Mouse (Mus musculus) intestine, embryonic 15.5 days (tissue): ENCODE data around the gene Ano1. TPM values are rescaled to one million over a fixed set of nuclear protein-coding genes. Genes with fewer than 3 reads are reported as not detected.
A peak's percentile ranks its signal among the peaks of the same experiment; 100 is the strongest.

ENCODE experiments used
- ATAC-seq: fragments of 200-750 bp; cut with Nextera tagmentation; 2 replicates; pipeline ENCODE4 v1.8.0; 2017; ENCODE audit warnings: moderate TSS enrichment, moderate library complexity
- H3K27ac ChIP-seq: fragments of 300-500 bp; sonication (generic); 2 replicates; pipeline ENCODE4 v1.5.1; 2015; ENCODE audit warnings: mild to moderate bottlenecking, inconsistent platforms
- H3K27me3 ChIP-seq: fragments of 300-500 bp; sonication (generic); replicated peaks from 2 replicates; pipeline ENCODE4 v1.6.1; 2015; ENCODE audit warnings: inconsistent platforms
- H3K36me3 ChIP-seq: fragments of 300-500 bp; sonication (generic); 2 replicates; pipeline ENCODE4 v1.6.1; 2015; ENCODE audit warnings: inconsistent platforms
- H3K4me1 ChIP-seq: fragments of 300-500 bp; sonication (generic); replicated peaks from 2 replicates; pipeline ENCODE4 v1.6.1; 2015; ENCODE audit warnings: inconsistent platforms
- H3K4me2 ChIP-seq: fragments of 300-500 bp; sonication (generic); replicated peaks from 2 replicates; pipeline ENCODE4 v1.6.1; 2015; ENCODE audit warnings: mild to moderate bottlenecking, inconsistent platforms
- H3K4me3 ChIP-seq: fragments of 300-500 bp; sonication (generic); replicated peaks from 2 replicates; pipeline ENCODE4 v1.5.1; 2015; ENCODE audit warnings: inconsistent platforms
- H3K9ac ChIP-seq: fragments of 300-500 bp; sonication (generic); 2 replicates; pipeline ENCODE4 v1.6.1; 2015; ENCODE audit warnings: inconsistent platforms
- H3K9me3 ChIP-seq: fragments of 300-500 bp; sonication (generic); 2 replicates; pipeline ENCODE4 v1.6.1; 2016; ENCODE audit warnings: inconsistent platforms
- WGBS: fragments of 180-500 bp; shearing (Covaris S2); methylation state at CpG from one replicate; pipeline ENCODE4 v1.1.7; 2015; 5-methylcytosine and 5-hydroxymethylcytosine counted together
- polyA plus RNA-seq: library from polyadenylated mRNA; unstranded; fragments of >200 nt; fragmentation: Nextera tagmentation; extraction: Ambion mirVana; gene quantifications from 2 replicates; pipeline ENCODE4 v1.2.1, GENCODE M21; 2015

Ano1 gene
- polyA plus RNA-seq, 1 experiment from 2014 or later = 27.8 TPM

DNA sequence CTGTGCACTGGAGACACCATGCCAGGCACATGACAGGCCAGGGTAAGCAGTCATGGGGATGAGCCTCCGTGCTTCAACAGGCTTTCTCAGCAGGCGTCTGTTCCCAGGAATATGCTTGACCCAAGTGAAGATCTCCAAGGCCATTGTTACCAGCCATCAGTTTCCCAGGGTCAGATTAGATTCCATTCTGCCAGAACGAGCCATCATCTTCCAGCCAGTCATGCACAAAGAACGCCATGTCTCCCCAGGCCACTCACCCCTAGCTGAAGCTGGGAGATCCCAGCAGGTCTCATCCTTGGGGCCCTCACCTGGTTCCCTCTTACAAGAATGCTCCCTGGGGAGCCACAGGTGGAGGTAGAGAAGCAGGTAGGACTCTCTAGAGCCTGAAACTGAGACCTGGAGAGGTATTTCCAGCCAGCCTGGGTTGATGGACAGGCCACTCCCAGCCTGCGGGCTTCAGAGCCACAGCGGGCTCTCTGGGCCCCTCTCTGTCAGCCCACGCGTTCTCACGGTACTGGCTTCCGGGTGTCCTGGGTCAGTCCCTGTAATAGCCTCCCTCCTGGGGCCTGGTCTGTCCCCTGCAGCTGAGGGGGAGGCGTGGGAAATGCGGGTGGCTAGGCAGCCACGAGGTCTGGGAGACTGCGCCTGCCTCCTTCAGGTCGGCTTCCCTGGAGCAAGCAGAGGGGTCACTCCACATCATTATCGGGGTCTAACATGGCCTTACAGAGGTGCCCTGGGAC lies 10.9 kb upstream of the Ano1 start:
- Histone ChIP-seq H3K9ac (no peak overlapping the region), H3K4me3 (no peak overlapping the region), H3K4me1 (no peaks in the 10 kb centered on the region), H3K36me3 (no peaks in the 10 kb centered on the region), H3K27ac (no peak overlapping the region), H3K4me2 (no peak overlapping the region), H3K9me3 (no peaks in the 10 kb centered on the region), H3K27me3 (no peaks in the 10 kb centered on the region)
- no peak; the same call in 1 of the 2 replicates for ATAC-seq
- WGBS = 60% methylated on average over 16 of the region's 16 CpGs

DNA sequence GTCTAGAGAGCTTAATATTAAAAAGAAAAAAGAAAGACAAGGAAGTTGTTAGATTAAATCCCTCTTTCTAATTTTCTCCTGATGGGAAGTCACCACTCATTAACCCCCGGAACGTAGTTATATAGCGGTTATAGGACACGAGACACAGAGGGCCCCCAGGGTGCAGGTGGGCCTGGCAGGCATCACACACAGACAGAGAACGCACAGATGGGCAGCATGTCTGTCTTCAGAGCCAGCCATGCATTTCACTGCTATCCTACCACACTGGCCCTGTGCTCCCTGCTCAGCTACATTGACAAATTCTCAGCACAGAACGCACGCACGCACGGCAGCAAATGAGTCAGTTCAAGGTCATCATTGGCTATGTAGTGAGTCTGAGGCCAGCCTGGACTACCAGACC lies 8.5 kb upstream of the Ano1 start:
- WGBS = 68% methylated on average over 9 of the region's 9 CpGs
- Histone ChIP-seq H3K4me2 (no peak overlapping the region), H3K4me3 (no peak overlapping the region), H3K9me3 (no peaks in the 10 kb centered on the region), H3K27ac (no peak overlapping the region), H3K27me3 (no peaks in the 10 kb centered on the region), H3K9ac (no peak overlapping the region), H3K4me1 (0 out of 2 replicates have a peak, but pooled peaks cover 9% of the 10 kb centered on the region), H3K36me3 (no peaks in the 10 kb centered on the region)
- ATAC-seq = no peak

DNA sequence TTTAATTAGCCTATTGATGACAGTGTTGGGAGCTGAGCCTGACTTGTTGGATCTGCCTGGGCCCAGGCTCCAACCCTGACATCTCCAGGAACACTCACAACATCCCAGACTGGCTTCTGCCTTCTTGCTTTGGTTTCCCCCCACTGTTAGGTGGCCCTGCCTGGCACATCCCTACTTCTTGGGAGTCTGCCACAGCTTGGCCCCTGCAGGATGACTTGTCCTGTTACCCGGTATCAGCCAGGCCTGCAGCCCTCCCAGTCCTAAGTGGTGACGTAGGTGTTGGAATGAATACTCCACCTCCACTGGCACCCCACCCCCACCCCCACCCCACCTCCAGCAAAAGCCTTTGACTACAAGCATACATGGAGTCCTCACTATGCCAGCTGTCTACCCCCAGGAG lies 7.7 kb upstream of the Ano1 start:
- WGBS = 71% methylated on average over 2 of the region's 2 CpGs

DNA sequence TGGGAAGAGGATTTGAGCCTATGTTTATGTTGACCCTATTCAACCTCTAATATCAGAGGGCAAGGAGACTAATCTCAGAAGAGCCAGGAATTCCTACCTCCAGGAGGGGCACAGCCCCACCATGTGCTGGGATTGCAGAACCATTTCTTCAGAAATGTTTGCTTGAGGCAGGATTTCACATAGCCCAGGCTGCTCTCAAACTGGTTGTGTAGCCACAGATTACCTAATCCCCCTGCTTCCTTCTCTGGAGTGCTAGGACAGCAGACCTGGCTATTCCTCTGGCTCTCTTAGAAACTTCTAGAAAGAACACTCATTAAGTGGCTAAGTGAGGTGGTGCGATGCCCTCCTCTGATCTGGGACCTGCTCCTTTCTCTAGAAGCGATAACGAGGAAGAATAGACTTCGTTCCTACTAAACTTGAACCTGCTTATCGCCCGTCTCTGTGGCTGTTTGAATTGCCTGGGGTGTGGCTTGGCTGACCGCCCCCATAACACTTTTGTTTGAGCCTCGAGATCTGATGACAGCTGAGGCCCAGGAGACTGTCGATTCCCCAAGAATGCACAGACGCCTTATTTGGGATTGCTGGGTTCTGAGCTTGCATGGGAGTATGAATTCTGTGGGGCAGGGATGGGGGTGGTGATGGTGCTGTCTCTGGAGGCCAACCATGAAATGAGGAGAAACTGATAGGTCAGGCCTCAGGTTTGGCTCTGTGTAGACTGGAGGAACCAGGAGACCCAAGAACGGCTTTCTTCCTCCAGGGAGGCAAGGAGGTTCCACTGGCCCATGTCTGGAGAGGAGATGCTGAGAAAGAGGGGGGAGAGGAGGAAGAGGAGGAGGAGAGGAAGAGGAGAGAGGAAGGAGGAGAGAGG lies 4.0 kb upstream of the Ano1 start:
- H3K36me3 ChIP-seq = no peaks in the 10 kb centered on the region
- no peak overlapping the region for H3K27ac ChIP-seq
- H3K9ac ChIP-seq = no peak overlapping the region
- H3K27me3 ChIP-seq = no peaks in the 10 kb centered on the region
- WGBS = 50% methylated on average over 11 of the region's 11 CpGs
- peak; percentile 44 for ATAC-seq
- no peak overlapping the region for H3K4me3 ChIP-seq
- no peaks in the 10 kb centered on the region for H3K9me3 ChIP-seq
- H3K4me1 ChIP-seq = peaks cover 26% of the 10 kb centered on the region
- no peak overlapping the region for H3K4me2 ChIP-seq

More for the DNA sequence above, 7.7 kb upstream of the Ano1 start:
- no peaks in the 10 kb centered on the region for H3K9me3 ChIP-seq
- no peak for ATAC-seq
- H3K4me2 ChIP-seq = no peak overlapping the region
- 0 out of 2 replicates have a peak, but pooled peaks cover 11% of the 10 kb centered on the region for H3K4me1 ChIP-seq
- H3K27ac ChIP-seq = no peak overlapping the region
- no peaks in the 10 kb centered on the region for H3K36me3 ChIP-seq
- no peaks in the 10 kb centered on the region for H3K27me3 ChIP-seq
- H3K9ac ChIP-seq = no peak overlapping the region
- H3K4me3 ChIP-seq = no peak overlapping the region

DNA sequence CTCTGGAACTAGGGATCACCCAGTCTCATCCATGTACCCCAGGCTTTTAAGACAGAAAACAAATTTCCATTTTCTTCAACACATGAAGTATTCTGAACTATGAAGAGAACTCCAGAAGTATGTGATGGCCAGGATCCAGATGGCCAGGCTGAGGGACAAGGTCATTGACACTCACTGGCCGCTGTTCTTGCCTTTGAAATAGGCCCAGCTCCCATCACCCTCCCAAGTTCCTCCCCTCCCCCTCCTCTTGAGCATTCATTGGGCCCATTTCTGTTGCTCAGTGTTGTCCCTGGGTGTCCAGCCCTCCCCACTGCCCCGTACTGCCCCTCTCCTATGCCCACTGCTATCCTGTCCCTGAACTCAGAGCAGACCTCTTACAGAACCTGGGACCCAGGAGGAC lies 2.9 kb upstream of the Ano1 start:
- WGBS = 97% methylated on average over 2 of the region's 2 CpGs
- Histone ChIP-seq H3K27me3 (no peaks in the 10 kb centered on the region), H3K27ac (no peak overlapping the region), H3K4me2 (no peak overlapping the region), H3K36me3 (no peaks in the 10 kb centered on the region), H3K4me3 (no peak overlapping the region), H3K4me1 (peaks cover 26% of the 10 kb centered on the region), H3K9me3 (no peaks in the 10 kb centered on the region), H3K9ac (no peak overlapping the region)
- ATAC-seq = no peak

DNA sequence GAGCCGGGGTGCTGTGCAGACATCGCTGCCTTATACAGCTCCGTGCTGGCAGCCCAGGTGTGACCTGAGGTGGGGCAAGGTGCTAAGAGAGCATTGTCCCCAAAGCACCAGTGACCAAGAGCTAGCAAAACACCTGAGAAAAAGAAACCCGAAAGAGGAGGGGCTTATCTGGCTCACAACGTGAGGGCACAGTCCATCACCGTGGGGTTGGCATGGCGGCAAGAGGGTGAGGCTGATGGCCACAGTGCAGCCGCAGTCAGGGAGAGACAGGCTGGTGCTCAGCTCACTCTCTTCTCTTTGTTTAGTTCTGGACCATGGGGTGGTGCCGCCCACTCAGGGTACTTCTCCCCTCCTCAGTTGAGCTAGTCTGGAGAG lies 1.9 kb upstream of the Ano1 start:
- 58% methylated on average over 9 of the region's 9 CpGs for WGBS
- peaks cover 26% of the 10 kb centered on the region for H3K4me1 ChIP-seq

DNA sequence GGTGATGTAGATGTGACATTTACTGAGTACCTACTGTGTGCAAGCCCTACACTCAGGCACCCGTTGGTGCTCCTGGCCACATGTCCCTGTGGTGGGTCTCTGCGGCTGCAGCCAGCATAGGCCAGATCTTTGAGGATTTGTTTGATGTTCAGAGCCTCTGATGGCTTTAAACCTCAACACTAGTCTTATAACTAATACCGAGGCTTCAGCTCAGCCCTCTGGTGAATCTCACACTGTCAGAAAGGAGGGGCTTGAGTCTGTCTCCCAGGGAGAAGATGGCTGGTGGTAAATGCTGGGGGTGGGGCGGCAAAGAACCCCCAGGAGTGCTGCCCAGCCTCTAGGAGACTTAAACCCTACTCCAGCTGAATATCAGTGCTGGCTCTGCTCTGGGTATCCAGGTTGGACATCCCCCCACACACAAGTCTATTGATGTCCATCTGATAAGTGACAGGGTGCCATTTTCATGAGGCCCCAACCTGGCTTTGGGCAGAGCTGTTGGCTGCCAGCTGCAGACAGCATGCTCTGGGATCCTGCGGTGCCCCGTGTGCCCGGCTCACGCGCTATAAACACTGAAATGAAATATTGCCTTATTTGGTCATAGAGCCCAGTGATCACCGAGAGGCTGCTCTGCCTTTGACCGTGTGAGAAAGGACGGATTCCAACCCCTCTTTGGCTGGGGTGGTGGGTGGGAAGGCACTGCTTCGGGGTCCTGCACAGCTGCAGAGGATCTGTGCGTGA lies 1.3 kb upstream of the Ano1 start:
- H3K4me1 ChIP-seq = peaks cover 28% of the 10 kb centered on the region
- H3K4me3 ChIP-seq = no peak overlapping the region
- H3K36me3 ChIP-seq = no peaks in the 10 kb centered on the region
- peak overlapping the region; percentile 14; the same call in 1 of the 2 replicates for H3K4me2 ChIP-seq
- H3K27ac ChIP-seq = peak overlapping the region; percentile 67
- H3K9ac ChIP-seq = no peak overlapping the region
- 41% methylated on average over 14 of the region's 14 CpGs for WGBS
- ATAC-seq = peak; percentile 42
- H3K9me3 ChIP-seq = no peaks in the 10 kb centered on the region
- H3K27me3 ChIP-seq = no peaks in the 10 kb centered on the region

More for the DNA sequence above, 1.9 kb upstream of the Ano1 start:
- Histone ChIP-seq H3K9me3 (no peaks in the 10 kb centered on the region), H3K27me3 (no peaks in the 10 kb centered on the region), H3K4me3 (no peak overlapping the region), H3K9ac (no peak overlapping the region), H3K27ac (peak overlapping the region; percentile 67), H3K4me2 (peak overlapping the region; percentile 14; the same call in 1 of the 2 replicates), H3K36me3 (no peaks in the 10 kb centered on the region)
- peak; percentile 21 for ATAC-seq

DNA sequence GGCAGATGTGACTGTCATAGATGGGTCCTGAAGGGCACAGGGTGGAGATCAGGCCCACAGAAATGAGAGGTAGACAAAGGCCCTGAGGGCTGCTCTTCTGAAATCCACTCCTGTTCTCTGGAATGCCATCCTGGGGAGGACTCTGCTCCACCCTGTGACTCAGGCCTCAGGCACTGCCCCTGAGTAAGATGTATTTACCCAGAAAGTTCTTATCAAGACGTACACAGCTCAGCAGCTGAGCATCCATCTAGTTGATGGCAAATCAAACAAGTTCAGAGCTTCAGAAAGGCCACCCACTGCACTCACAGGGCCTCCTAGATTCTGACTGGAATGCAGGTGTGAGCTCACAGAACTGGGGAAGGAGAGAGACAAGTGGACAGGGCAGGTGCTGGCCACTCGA lies 4.0 kb downstream of the Ano1 start:
- no peak overlapping the region for H3K9ac ChIP-seq

DNA sequence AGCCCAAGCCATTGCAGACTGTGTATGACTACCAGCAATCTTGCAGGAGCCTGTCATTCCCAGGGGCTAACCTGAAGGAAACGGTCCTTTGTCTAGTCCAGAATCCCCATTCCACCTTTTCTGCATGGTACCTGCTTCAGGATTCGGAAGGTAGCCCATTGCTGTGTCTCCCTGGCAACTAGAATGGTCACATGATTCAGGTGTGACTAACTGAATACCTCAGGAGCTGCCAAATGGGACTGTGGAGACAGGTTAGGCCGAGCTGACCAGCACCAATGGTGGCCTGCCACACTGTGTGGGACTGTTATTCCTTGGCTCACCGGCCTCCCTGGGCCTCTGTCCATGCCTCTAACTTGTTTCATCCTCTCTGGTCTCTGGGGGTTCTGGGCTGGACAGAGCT lies 5.3 kb downstream of the Ano1 start:
- no peaks in the 10 kb centered on the region for H3K36me3 ChIP-seq
- H3K4me3 ChIP-seq = no peak overlapping the region
- H3K4me1 ChIP-seq = 0 out of 2 replicates have a peak, but pooled peaks cover 6% of the 10 kb centered on the region
- H3K9me3 ChIP-seq = no peaks in the 10 kb centered on the region
- no peak overlapping the region for H3K27ac ChIP-seq
- no peak overlapping the region for H3K9ac ChIP-seq
- ATAC-seq = no peak
- H3K4me2 ChIP-seq = no peak overlapping the region
- 84% methylated on average over 4 of the region's 4 CpGs for WGBS
- no peaks in the 10 kb centered on the region for H3K27me3 ChIP-seq

More for the DNA sequence above, 4.0 kb downstream of the Ano1 start:
- Histone ChIP-seq H3K36me3 (no peaks in the 10 kb centered on the region), H3K9me3 (no peaks in the 10 kb centered on the region), H3K4me3 (no peak overlapping the region), H3K27me3 (no peaks in the 10 kb centered on the region), H3K27ac (no peak overlapping the region), H3K4me2 (no peak overlapping the region), H3K4me1 (peaks cover 9% of the 10 kb centered on the region; the same call in 1 of the 2 replicates)
- 17% methylated on average over 2 of the region's 2 CpGs for WGBS
- peak; percentile 75 for ATAC-seq

DNA sequence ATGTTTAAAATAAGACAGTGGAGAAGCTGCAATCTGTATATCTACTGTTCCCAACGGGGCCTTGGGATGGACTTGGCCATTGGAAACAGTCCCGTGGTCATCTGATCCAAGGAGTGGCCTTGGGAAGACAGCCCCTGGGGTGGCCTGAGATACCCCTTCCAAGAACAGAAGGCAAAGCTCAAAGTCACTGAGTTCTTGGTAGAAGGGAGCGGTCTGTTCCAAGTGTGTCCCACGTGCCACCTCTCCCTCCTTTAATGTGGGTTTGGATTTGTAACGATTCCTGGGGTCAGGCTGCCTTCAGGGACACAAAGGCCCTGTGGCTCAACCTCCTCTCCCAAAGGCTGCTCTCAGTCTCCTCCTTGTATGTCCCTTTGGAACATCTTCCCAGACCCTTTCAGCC lies 7.9 kb downstream of the Ano1 start:
- Histone ChIP-seq H3K4me1 (peaks cover 26% of the 10 kb centered on the region), H3K36me3 (no peaks in the 10 kb centered on the region), H3K27ac (no peak overlapping the region), H3K27me3 (no peaks in the 10 kb centered on the region), H3K9ac (no peak overlapping the region), H3K4me2 (no peak overlapping the region), H3K9me3 (no peaks in the 10 kb centered on the region), H3K4me3 (no peak overlapping the region)
- 82% methylated on average over 5 of the region's 5 CpGs for WGBS
- no peak for ATAC-seq

DNA sequence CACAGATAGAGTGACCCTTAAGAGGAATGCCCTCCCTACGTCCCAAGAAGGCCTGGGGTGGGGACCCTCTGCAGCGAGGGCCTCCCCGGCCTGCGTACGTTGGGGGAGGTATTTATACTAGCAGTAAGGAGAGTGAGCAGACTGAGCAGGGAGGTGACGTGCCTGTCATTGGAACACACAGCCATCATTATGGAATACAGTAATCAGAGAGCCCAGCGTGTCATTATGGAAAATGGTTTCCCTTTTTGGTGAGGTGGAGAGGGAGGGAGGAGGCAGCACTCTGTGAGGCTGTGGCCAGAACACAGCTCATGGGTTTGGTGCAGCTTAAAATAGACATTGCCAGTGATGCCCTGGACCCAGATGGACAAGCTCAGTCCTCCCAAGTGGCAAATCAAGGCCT lies 11.1 kb downstream of the Ano1 start:
- no peaks in the 10 kb centered on the region for H3K27me3 ChIP-seq
- no peaks in the 10 kb centered on the region for H3K36me3 ChIP-seq
- H3K4me3 ChIP-seq = no peak overlapping the region
- no peaks in the 10 kb centered on the region for H3K9me3 ChIP-seq
- peak overlapping the region; percentile 42 for H3K27ac ChIP-seq
- ATAC-seq = no peak
- H3K9ac ChIP-seq = no peak overlapping the region
- H3K4me2 ChIP-seq = no peak overlapping the region
- 42% methylated on average over 7 of the region's 7 CpGs for WGBS
- peaks cover 38% of the 10 kb centered on the region for H3K4me1 ChIP-seq

DNA sequence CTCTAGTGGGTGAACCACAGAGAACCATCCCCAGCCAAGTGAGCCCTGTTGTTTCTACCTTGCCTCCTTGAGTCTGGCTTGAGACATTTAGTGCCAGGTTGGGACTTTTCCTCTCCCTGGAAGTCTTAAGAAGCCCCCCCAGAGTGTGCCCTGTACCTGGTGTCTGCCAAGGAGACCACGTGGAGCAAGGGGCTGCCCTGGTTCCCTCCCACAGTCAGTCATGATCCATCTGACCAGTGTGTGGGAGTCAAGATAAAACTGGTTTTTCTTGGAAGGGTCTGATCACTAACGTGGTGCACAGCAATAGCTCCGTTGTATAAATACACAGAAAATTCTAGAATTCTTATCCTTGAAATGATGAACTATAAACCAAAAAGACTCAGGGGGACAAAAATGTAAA lies 12.0 kb downstream of the Ano1 start:
- H3K36me3 ChIP-seq = no peaks in the 10 kb centered on the region
- peak overlapping the region; percentile 77 for H3K27ac ChIP-seq
- H3K27me3 ChIP-seq = no peaks in the 10 kb centered on the region
- H3K9ac ChIP-seq = no peak overlapping the region
- no peak overlapping the region; the same call in 1 of the 2 replicates for H3K4me2 ChIP-seq
- WGBS = 13% methylated on average over 3 of the region's 3 CpGs
- no peak overlapping the region for H3K4me3 ChIP-seq
- H3K4me1 ChIP-seq = peaks cover 38% of the 10 kb centered on the region
- H3K9me3 ChIP-seq = no peaks in the 10 kb centered on the region
- ATAC-seq = 0 out of 2 replicates have a peak, but pooled peaks have one; percentile 57
